Mouse (Mus musculus) myocyte (in vitro differentiated cells): ENCODE data around the gene Gm36176.

Source experiments
- E2F4 ChIP-seq: IDR thresholded peaks from one replicate; pipeline ENCODE4 v1.6.1; 2011; ENCODE audit warnings: mild to moderate bottlenecking, control low read depth, moderate library complexity; ENCODE audit not compliant: insufficient read depth
- POLR2A ChIP-seq: IDR thresholded peaks from one replicate; pipeline ENCODE4 v1.6.1; 2011; ENCODE audit warnings: low read depth, mild to moderate bottlenecking, control low read depth, moderate library complexity; ENCODE audit not compliant: insufficient read length
- POLR2AphosphoS2 ChIP-seq: IDR thresholded peaks from one replicate; pipeline ENCODE4 v1.6.1; 2011; ENCODE audit warnings: low read depth, control low read depth; ENCODE audit not compliant: insufficient read length
- REST ChIP-seq: IDR thresholded peaks from one replicate; pipeline ENCODE4 v1.6.1; 2011; ENCODE audit warnings: mild to moderate bottlenecking, control low read depth, moderate library complexity; ENCODE audit not compliant: insufficient read depth, insufficient read length
- USF1 ChIP-seq: IDR thresholded peaks from one replicate; pipeline ENCODE4 v1.6.1; 2011; ENCODE audit warnings: low read depth, mild to moderate bottlenecking, control low read depth, moderate library complexity

DNA sequence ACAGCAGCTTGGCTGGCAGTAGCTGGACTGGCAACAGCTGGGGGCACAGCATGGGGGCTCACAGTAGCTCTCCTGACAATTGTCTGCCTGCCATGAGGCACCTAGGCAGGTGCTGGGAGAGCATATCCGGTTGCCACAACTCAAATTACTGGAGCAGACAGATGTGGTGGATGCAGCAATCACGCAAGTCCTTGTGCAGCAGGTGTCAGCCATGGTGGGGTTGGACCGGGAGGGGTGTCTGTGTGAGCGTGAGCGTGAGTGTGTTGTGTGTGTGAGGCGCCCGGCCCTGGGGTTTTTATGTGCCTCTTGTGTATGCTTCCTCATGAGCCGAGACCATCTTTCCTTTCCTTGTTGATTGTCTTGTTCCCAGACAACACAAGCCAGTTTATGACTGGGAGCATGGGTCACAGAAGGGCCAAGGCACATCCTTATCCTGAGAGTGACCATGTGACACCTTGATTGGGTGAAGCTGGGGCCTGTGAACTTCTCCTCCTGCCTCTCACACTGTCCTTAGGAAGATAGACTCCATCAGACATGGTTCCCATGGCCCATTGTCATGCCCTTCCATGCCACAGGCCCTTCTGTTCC, 47.6 kb upstream of the Gm36176 start, which contains the start of gene Gm19668:
- TF ChIP-seq POLR2A (no peak), USF1 (no peak), REST (no peak), E2F4 (no peak), POLR2AphosphoS2 (no peak)
